Mouse (Mus musculus) ES-Bruce4 (cell line): ENCODE measurements around the gene Rbm6.

Experiments
- EP300 ChIP-seq: IDR thresholded peaks from 2 replicates; pipeline ENCODE4 v1.6.1; 2011; ENCODE audit warnings: low read depth, low read length; ENCODE audit not compliant: insufficient read depth
- POLR2A ChIP-seq: IDR thresholded peaks from one replicate; pipeline ENCODE4 v1.8.1; 2011; ENCODE audit warnings: low read length; ENCODE audit not compliant: insufficient read depth

DNA sequence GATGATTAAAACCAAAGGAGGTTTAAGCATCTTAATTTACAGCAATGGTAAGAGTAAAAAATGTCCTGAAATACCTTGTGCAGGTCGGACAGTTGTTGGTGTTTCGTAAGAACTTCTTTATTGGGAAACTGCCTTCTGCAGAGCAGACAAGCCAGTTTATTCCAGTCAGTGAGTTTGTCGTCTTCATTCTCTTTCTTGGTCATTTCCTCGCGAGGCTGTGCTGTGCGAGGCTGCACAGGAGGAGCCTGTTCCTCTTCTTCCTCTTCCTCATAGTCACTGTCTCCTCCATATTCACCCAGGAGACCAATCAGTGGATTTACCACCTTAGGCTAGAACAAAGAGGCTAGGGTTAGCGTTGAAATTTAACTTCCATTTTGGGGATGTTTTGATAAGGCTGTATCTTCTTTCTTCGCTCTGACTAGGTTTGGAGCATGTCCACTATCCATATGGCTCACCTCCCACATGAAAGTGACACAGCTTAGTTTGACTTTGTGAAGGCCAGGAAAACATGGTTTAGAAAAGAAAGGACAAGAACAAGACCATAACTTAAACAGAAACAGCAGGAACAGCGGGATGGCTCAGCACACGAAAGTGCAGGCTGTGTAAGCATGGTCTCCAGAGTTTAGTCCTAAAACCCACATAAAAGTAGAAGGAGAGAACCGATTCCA lies 90.4 kb downstream of the Rbm6 start:
- no peak for TF ChIP-seq EP300
- no peak for TF ChIP-seq POLR2A
